In the genomic region with DNA sequence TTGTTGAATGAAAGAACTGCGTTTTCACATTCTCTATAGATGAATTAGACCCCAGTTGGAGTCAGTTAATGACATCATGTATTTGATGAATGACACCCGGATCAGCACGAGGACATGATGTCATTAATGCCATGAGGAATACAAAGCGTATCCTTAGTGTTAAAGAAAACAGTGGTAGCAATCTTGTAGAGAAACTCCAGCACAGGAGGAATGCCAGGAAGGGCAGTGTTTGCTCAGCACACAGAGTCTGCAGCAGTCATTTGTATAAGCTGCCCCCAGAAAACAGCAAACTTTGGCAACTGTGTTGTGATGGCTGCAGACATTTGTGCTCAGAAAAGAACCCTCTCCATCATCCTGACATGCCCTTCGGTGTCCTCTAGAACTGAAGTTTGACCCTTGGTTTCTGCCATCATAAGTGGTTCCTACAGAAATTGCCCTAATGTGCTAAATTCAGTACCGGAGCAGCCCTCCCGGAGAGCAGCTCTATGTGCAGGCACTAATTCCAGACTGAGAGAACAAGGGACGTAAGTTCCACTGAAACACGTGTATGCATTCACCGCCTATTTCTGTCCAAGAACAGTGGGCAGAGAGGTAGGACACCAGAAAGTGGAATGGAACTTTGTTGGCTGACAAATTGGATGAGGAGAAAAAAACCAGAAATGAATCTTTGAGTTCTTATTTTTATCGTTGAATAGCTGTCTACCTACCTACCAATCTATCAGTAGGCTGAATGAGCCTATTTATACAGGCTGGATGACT, we compare ENCODE assay signal across 31 mouse cellular contexts. TPM values are rescaled to one million over a fixed set of nuclear protein-coding genes. Genes with fewer than 3 reads are reported as not detected.
DNase-seq lines count a peak whose midpoint lies in the region; ATAC-seq and TF ChIP-seq lines count a peak whose summit lies in the region.
"Had no signal": no experiment of that assay in that cellular context is flagged by ENCODE, and none has a peak within 500 bp of the region (broad histone marks: within the 10 kb centered on the region; RNA-seq: fewer than 3 reads in every experiment).

No protein-coding gene starts in this region.

- peak; percentile 32 for DNase-seq in forebrain, embryonic 14.5 days (ENCODE audit: low spot score)
- DNase-seq in forebrain, embryonic 10.5 days (ENCODE audit: extremely low spot score, low spot score) = no peak
- DNase-seq in left cerebral cortex, adult 18-20 months (ENCODE audit: low spot score in 2 of 2) = peak; percentile 26 to 39
- DNase-seq in left cerebral cortex, postnatal 36 days (ENCODE audit: low spot score in 2 of 2) = no peak
- no peak for DNase-seq in lung, postnatal 0 days (ENCODE audit: low spot score)
- no peak for DNase-seq in lung, postnatal 25 days (ENCODE audit: low spot score)
- DNase-seq in brain, embryonic 14.5 days (ENCODE audit: low read depth) = peak; percentile 55
- DNase-seq: adrenal gland, adult 8-10 months; cerebellum, adult 11-12 months; cerebellum, adult 9-11 months; gastrocnemius, postnatal 10 days; kidney, adult 8-10 months; kidney, postnatal 4 days; liver, postnatal 0 days; right cerebral cortex, postnatal 25 days; spleen, adult 18-20 months; thymus, adult 2 months; thymus, postnatal 36 days had no signal

- no peaks in the 10 kb centered on the region for H3K27me3 ChIP-seq in forebrain, embryonic 14.5 days (replicated peaks; ENCODE audit: control insufficient read depth, insufficient read depth, low read length)
- H3K27me3 ChIP-seq in forebrain, embryonic 10.5 days (ENCODE audit: poor library complexity, severe bottlenecking) = no peaks in the 10 kb centered on the region
- H3K27me3 ChIP-seq in lung, postnatal 0 days (replicated peaks; ENCODE audit: insufficient read depth, low read length) = no peaks in the 10 kb centered on the region
- H3K27me3 ChIP-seq: embryonic facial prominence, embryonic 15.5 days; forebrain, embryonic 15.5 days; heart, embryonic 15.5 days; liver, embryonic 12.5 days; midbrain, embryonic 12.5 days had no signal

- peaks cover 8% of the 10 kb centered on the region for H3K4me1 ChIP-seq in forebrain, embryonic 14.5 days (ENCODE audit: control insufficient read depth, insufficient read depth, low read length)
- peaks cover 11% of the 10 kb centered on the region for H3K4me1 ChIP-seq in forebrain, embryonic 10.5 days
- H3K4me1 ChIP-seq in lung, postnatal 0 days (ENCODE audit: insufficient read depth, low read depth, low read length) = peaks cover 4% of the 10 kb centered on the region; the same call in 1 of the 2 replicates
- H3K4me1 ChIP-seq: heart, embryonic 15.5 days had no signal

- no peak overlapping the region for H3K27ac ChIP-seq in forebrain, embryonic 14.5 days (ENCODE audit: low read depth, low read length)
- H3K27ac ChIP-seq in forebrain, embryonic 10.5 days = no peak overlapping the region
- no peak overlapping the region for H3K27ac ChIP-seq in lung, postnatal 0 days (ENCODE audit: low read length)
- H3K27ac ChIP-seq: embryonic facial prominence, embryonic 10.5 days; embryonic facial prominence, embryonic 15.5 days; forebrain, embryonic 15.5 days; heart, embryonic 15.5 days; kidney, postnatal 0 days; liver, embryonic 12.5 days; midbrain, embryonic 12.5 days; neural tube, embryonic 12.5 days had no signal

- WGBS in forebrain, embryonic 14.5 days = 55% methylated on average over 11 of the region's 11 CpGs
- WGBS in forebrain, embryonic 10.5 days = 89% methylated on average over 11 of the region's 11 CpGs
- 38% methylated on average over 11 of the region's 11 CpGs for WGBS in lung, postnatal 0 days

- no peak for ATAC-seq in forebrain, embryonic 14.5 days
- 0 out of 2 replicates have a peak, but pooled peaks have one; percentile 26 for ATAC-seq in lung, postnatal 0 days
- ATAC-seq in inflammation-experienced regulatory T-cells, adult 6 months = no peak
- ATAC-seq: forebrain, embryonic 15.5 days; hindbrain, embryonic 16.5 days; intestine, embryonic 16.5 days; liver, embryonic 12.5 days; liver, postnatal 0 days had no signal

- no peak overlapping the region for H3K4me2 ChIP-seq in forebrain, embryonic 14.5 days (ENCODE audit: low read length)
- no peak overlapping the region for H3K4me2 ChIP-seq in lung, postnatal 0 days (replicated peaks; ENCODE audit: low read depth, low read length)
- H3K4me2 ChIP-seq: embryonic facial prominence, embryonic 15.5 days; forebrain, embryonic 15.5 days; heart, embryonic 15.5 days; liver, embryonic 12.5 days; midbrain, embryonic 12.5 days; neural tube, embryonic 12.5 days had no signal

- intact Hi-C loops in left cerebral cortex, postnatal 36 days (cut with DNase I) = loop anchor here (5.0 kb wide), 1 partner anchor 101 kb away; a partner anchor contains a TSS

- no peak overlapping the region for H3K9ac ChIP-seq in forebrain, embryonic 14.5 days (ENCODE audit: low read length)
- H3K9ac ChIP-seq in lung, postnatal 0 days (replicated peaks; ENCODE audit: low read depth) = no peak overlapping the region
- H3K9ac ChIP-seq: embryonic facial prominence, embryonic 15.5 days; forebrain, embryonic 15.5 days; heart, embryonic 15.5 days; liver, embryonic 12.5 days; liver, postnatal 0 days; midbrain, embryonic 12.5 days; neural tube, embryonic 12.5 days had no signal

- no peak for TF ChIP-seq CTCF in lung, postnatal 0 days (IDR thresholded peaks at IDR 0.05)
- no peak for TF ChIP-seq CTCF in brain, embryonic 14.5 days (IDR thresholded peaks at IDR 0.05; ENCODE audit: borderline replicate concordance, extremely low read depth, insufficient read depth, insufficient read length)

- no peak for TF ChIP-seq POLR2A in brain, embryonic 14.5 days (IDR thresholded peaks at IDR 0.05; ENCODE audit: borderline replicate concordance, extremely low read depth, insufficient read depth, insufficient read length, poor library complexity, severe bottlenecking)

- no peak overlapping the region for H3K4me3 ChIP-seq in forebrain, embryonic 14.5 days (ENCODE audit: low read depth, low read length)
- no peak overlapping the region for H3K4me3 ChIP-seq in forebrain, embryonic 10.5 days
- H3K4me3 ChIP-seq in lung, postnatal 0 days (ENCODE audit: low read depth, low read length) = no peak overlapping the region
- H3K4me3 ChIP-seq: embryonic facial prominence, embryonic 10.5 days; embryonic facial prominence, embryonic 15.5 days; forebrain, embryonic 15.5 days; heart, embryonic 15.5 days; liver, embryonic 12.5 days; midbrain, embryonic 12.5 days; myocyte; neural tube, embryonic 12.5 days had no signal

- no peak for TF ChIP-seq EP300 in lung, postnatal 0 days (IDR thresholded peaks at IDR 0.05)

- H3K9me3 ChIP-seq in forebrain, embryonic 14.5 days (replicated peaks; ENCODE audit: control insufficient read depth, low read length) = no peaks in the 10 kb centered on the region
- H3K9me3 ChIP-seq in forebrain, embryonic 10.5 days = no peaks in the 10 kb centered on the region
- no peaks in the 10 kb centered on the region for H3K9me3 ChIP-seq in lung, postnatal 0 days (ENCODE audit: low read length)
- H3K9me3 ChIP-seq: embryonic facial prominence, embryonic 10.5 days; embryonic facial prominence, embryonic 15.5 days; forebrain, embryonic 15.5 days; heart, embryonic 15.5 days; liver, embryonic 12.5 days; midbrain, embryonic 12.5 days; neural tube, embryonic 12.5 days had no signal

- no peaks in the 10 kb centered on the region for H3K36me3 ChIP-seq in forebrain, embryonic 14.5 days (ENCODE audit: control insufficient read depth, insufficient read depth, low read length)
- no peaks in the 10 kb centered on the region for H3K36me3 ChIP-seq in forebrain, embryonic 10.5 days (replicated peaks)
- H3K36me3 ChIP-seq in lung, postnatal 0 days (ENCODE audit: insufficient read depth, low read length) = no peaks in the 10 kb centered on the region
- H3K36me3 ChIP-seq: embryonic facial prominence, embryonic 10.5 days; embryonic facial prominence, embryonic 15.5 days; forebrain, embryonic 15.5 days; G1E; heart, embryonic 15.5 days; liver, embryonic 12.5 days; midbrain, embryonic 12.5 days; neural tube, embryonic 12.5 days had no signal

RNA-seq across cellular contexts. Expression of a gene that starts 6.3 kb away (rescaled TPM):
- polyA plus RNA-seq in forebrain, embryonic 14.5 days (2014; fragmentation: Nextera tagmentation; extraction: Ambion mirVana) = 0.53 and 0.64 TPM in 2 replicates
- polyA plus RNA-seq in forebrain, embryonic 10.5 days (2016; fragmentation: Nextera tagmentation; extraction: Ambion mirVana) = 0.63 and 0.73 TPM in 2 replicates
- 1 to 10 TPM; 1.4 to 1.8 TPM for total RNA-seq in left cerebral cortex, adult 18-20 months (2021)
- total RNA-seq in left cerebral cortex, postnatal 36 days (2021) = 1 to 10 TPM; 1.1 to 1.3 TPM
- 0.87 and 1.2 TPM in 2 replicates for polyA plus RNA-seq in lung, postnatal 0 days (2015; fragmentation: Nextera tagmentation; extraction: Ambion mirVana)
- 0.47 and 0.64 TPM in 2 replicates for polyA plus RNA-seq in brain, embryonic 14.5 days (2012; rRNA removed)
- 1 to 10 TPM; 1.2 to 2.4 (median 2.4) TPM for polyA plus RNA-seq in inflammation-experienced regulatory T-cells, adult 6 months (2017; shearing (Covaris generic))
- polyA plus RNA-seq: G1E had no signal

RNA-seq across cellular contexts. Expression of a gene that starts 54.5 kb away (rescaled TPM):
- polyA plus RNA-seq in forebrain, embryonic 14.5 days (2014; fragmentation: Nextera tagmentation; extraction: Ambion mirVana) = 7.1 and 8.1 TPM in 2 replicates
- polyA plus RNA-seq in forebrain, embryonic 10.5 days (2016; fragmentation: Nextera tagmentation; extraction: Ambion mirVana) = 5.5 and 6.7 TPM in 2 replicates
- total RNA-seq in left cerebral cortex, adult 18-20 months (2021) = 1 to 10 TPM; 6.0 to 6.3 TPM
- 1 to 10 TPM; 4.8 TPM for total RNA-seq in left cerebral cortex, postnatal 36 days (2021)
- polyA plus RNA-seq in lung, postnatal 0 days (2015; fragmentation: Nextera tagmentation; extraction: Ambion mirVana) = 9.4 and 9.8 TPM in 2 replicates
- 9.1 and 10.4 TPM in 2 replicates for polyA plus RNA-seq in brain, embryonic 14.5 days (2012; rRNA removed)
- 1 to 10 TPM in 2 of 3 experiments, under 1 TPM in 1; 0.83 to 7.4 (median 6.1) TPM for polyA plus RNA-seq in inflammation-experienced regulatory T-cells, adult 6 months (2017; shearing (Covaris generic))
- polyA plus RNA-seq: G1E had no signal

Comparison
In these comparisons a context has a peak if more than half of its experiments do, and no peak if none do; other contexts are left out.
1. DNase-seq: peak in forebrain, embryonic 14.5 days (single experiment), left cerebral cortex, adult 18-20 months (2 of 2) and brain, embryonic 14.5 days (single experiment); none in forebrain, embryonic 10.5 days (single experiment), left cerebral cortex, postnatal 36 days (0 of 2), lung, postnatal 0 days (single experiment) and lung, postnatal 25 days (single experiment).